Mouse (Mus musculus): Measurements from ENCODE around the gene Nup210.
"Not testable (repeated sequence)": the region's sequence is repeated elsewhere in the genome, so short reads cannot be mapped to it uniquely, and the experiment has no call there.

DNA sequence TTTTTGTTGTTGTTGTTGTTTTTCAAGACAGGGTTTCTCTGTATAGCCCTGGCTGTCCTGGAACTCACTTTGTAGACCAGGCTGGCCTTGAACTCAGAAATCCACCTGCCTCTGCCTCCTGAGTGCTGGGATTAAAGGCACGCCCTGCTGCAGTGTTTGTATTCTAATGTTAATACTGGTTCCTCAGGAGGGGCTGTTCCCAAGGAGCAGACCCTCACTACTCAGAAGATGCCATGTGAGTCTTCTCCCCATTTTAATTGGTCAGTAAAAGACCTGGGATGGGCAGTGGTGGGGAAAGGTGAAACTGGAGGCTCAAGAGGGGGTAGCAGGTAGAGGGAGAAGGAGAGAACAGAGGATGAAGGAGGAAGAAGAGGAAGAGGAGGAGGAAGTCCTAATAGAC lies 13.2 kb downstream of the Nup210 start:
- not testable (repeated sequence) for TF ChIP-seq CTCF (IDR thresholded peaks at IDR 0.05; ENCODE audit: borderline replicate concordance, extremely low read depth, insufficient read depth, insufficient read length); POLR2A (IDR thresholded peaks at IDR 0.05; ENCODE audit: borderline replicate concordance, extremely low read depth, insufficient read depth, insufficient read length, poor library complexity, severe bottlenecking)

All from brain, embryonic 14.5 days (tissue).